Mouse (Mus musculus): ENCODE results near the gene Gpr146. TPM values are rescaled to one million over a fixed set of nuclear protein-coding genes. Genes with fewer than 3 reads are reported as not detected.
A peak's percentile ranks its signal among the peaks of the same experiment; 100 is the strongest.
"Not testable (repeated sequence)": the region's sequence is repeated elsewhere in the genome, so short reads cannot be mapped to it uniquely, and the experiment has no call there.

Gene Gpr146
- polyA plus RNA-seq, 1 experiment from 2014 or later, result 14.7 TPM

GRCm38 (mm10) chr5:139383234-139383633, 5.7 kb downstream of the Gpr146 start:
- peak overlapping the region; percentile 81 for H3K4me2 ChIP-seq
- peak overlapping the region; percentile 78 for H3K9ac ChIP-seq
- peak overlapping the region; percentile 81; the same call in 1 of the 2 replicates for H3K4me3 ChIP-seq
- 71% methylated on average over 9 of the region's 9 CpGs for WGBS
- H3K4me1 ChIP-seq (replicated peaks), result peaks cover 90% of the 10 kb centered on the region
- ATAC-seq (replicated peaks; ENCODE audit: insufficient number of reproducible peaks, insufficient read depth, low FRiP score, low read depth), result no peak
- H3K27me3 ChIP-seq, result no peaks in the 10 kb centered on the region
- no peaks in the 10 kb centered on the region for H3K36me3 ChIP-seq
- no peaks in the 10 kb centered on the region for H3K9me3 ChIP-seq (replicated peaks)
- H3K27ac ChIP-seq, result peak overlapping the region; percentile 98

- Histone ChIP-seq H3K9me3 (replicated peaks) (no peaks in the 10 kb centered on the region), H3K4me1 (replicated peaks) (peaks cover 91% of the 10 kb centered on the region), H3K27me3 (no peaks in the 10 kb centered on the region), H3K36me3 (no peaks in the 10 kb centered on the region), H3K9ac (0 out of 2 replicates have a peak overlapping the region, but pooled peaks have one; percentile 27), H3K4me3 (no peak overlapping the region), H3K27ac (peak overlapping the region; percentile 57), H3K4me2 (peak overlapping the region; percentile 27)
- WGBS, result 18% methylated on average over 10 of the region's 10 CpGs
- no peak for ATAC-seq (replicated peaks; ENCODE audit: insufficient number of reproducible peaks, insufficient read depth, low FRiP score, low read depth)
Observed at GRCm38 (mm10) chr5:139384531-139384930, 7.0 kb downstream of the Gpr146 start.

GRCm38 (mm10) chr5:139386047-139386446, 8.6 kb downstream of the Gpr146 start:
- H3K27me3 ChIP-seq, result no peaks in the 10 kb centered on the region
- ATAC-seq (replicated peaks; ENCODE audit: insufficient number of reproducible peaks, insufficient read depth, low FRiP score, low read depth), result no peak
- no peak overlapping the region for H3K9ac ChIP-seq
- H3K36me3 ChIP-seq, result no peaks in the 10 kb centered on the region
- H3K27ac ChIP-seq, result no peak overlapping the region
- H3K4me3 ChIP-seq, result no peak overlapping the region
- peaks cover 89% of the 10 kb centered on the region for H3K4me1 ChIP-seq (replicated peaks)
- WGBS, result 93% methylated on average over 5 of the region's 5 CpGs
- no peaks in the 10 kb centered on the region for H3K9me3 ChIP-seq (replicated peaks)
- no peak overlapping the region for H3K4me2 ChIP-seq

DNA sequence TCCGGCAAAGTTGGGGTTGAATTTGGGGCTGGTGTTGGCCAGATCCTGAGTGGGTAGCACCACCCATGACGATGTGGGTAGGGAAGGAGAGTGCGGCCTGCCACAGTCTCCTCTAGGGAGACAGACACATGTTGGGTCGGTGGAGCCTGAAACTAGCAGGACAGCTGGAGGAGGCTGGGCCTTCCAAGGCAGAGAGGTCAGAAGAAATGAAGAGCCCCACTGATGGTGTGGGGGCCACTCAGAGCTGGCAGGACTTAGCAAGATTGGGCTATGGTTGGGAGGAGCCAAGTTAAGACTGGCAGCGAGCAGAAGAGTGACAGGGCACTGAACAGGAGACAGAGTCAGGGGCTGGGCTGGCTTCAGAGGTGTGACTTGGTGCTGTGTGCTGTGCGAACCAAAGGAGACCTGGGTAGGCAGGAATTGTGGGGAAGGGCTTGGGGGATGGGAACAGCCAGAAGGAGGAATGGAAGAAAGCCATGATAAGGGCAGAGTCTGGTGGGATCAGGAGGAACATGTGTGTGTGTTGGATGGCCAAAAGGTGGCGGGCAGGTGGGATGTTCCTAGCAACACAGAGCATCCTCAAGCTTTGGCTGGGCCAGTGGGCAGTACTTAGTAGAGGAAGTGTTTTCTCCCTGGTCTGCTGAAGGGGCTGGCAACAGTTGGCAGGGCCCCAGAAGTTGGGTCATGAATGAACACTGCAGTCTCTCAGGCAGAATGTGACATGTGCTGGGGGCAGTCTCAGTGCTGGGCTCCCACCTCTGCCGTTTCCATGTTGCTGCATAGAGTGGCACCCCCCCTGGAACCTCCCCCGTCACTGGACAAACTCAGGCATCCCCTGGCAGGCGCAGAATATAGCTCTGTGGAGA, 10.1 kb downstream of the Gpr146 start:
- H3K36me3 ChIP-seq, result peaks cover 4% of the 10 kb centered on the region; the same call in 1 of the 2 replicates
- no peak overlapping the region; the same call in 1 of the 2 replicates for H3K4me2 ChIP-seq
- no peak overlapping the region for H3K9ac ChIP-seq
- 71% methylated on average over 10 of the region's 10 CpGs for WGBS
- H3K9me3 ChIP-seq (replicated peaks), result no peaks in the 10 kb centered on the region
- no peak for ATAC-seq (replicated peaks; ENCODE audit: insufficient number of reproducible peaks, insufficient read depth, low FRiP score, low read depth)
- no peak overlapping the region for H3K4me3 ChIP-seq
- no peaks in the 10 kb centered on the region for H3K27me3 ChIP-seq
- peaks cover 81% of the 10 kb centered on the region for H3K4me1 ChIP-seq (replicated peaks)
- H3K27ac ChIP-seq, result peak overlapping the region; percentile 60

DNA sequence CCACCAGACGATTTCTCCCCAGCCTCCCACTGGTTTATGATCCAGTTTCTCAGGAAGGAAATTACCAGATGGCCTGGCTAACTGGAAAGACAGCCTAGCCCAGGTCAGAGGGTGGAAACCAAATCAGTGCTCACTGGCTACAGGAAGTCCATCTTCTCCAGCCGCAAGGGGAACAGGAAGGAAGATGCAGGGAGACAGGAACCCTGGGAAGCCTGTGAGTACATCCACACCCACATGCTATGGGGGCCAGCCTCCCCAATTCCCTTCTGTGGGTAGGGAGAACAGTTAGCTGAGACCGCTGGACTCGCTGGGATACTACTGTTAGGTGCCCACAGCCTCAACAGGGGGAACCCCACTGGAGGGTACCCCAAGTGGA, 10.7 kb downstream of the Gpr146 start:
- 54% methylated on average over 4 of the region's 4 CpGs for WGBS
- peak overlapping the region; percentile 60 for H3K27ac ChIP-seq
- H3K27me3 ChIP-seq, result no peaks in the 10 kb centered on the region
- no peak for ATAC-seq (replicated peaks; ENCODE audit: insufficient number of reproducible peaks, insufficient read depth, low FRiP score, low read depth)
- H3K9ac ChIP-seq, result no peak overlapping the region
- H3K4me3 ChIP-seq, result no peak overlapping the region
- no peaks in the 10 kb centered on the region for H3K9me3 ChIP-seq (replicated peaks)
- H3K4me2 ChIP-seq, result no peak overlapping the region; the same call in 1 of the 2 replicates
- H3K36me3 ChIP-seq, result peaks cover 10% of the 10 kb centered on the region; the same call in 1 of the 2 replicates
- H3K4me1 ChIP-seq (replicated peaks), result peaks cover 75% of the 10 kb centered on the region

GRCm38 (mm10) chr5:139388694-139389675, 11.5 kb downstream of the Gpr146 start:
- Histone ChIP-seq H3K4me3 (no peak overlapping the region), H3K4me2 (no peak overlapping the region), H3K36me3 (peaks cover 18% of the 10 kb centered on the region), H3K4me1 (replicated peaks) (peaks cover 68% of the 10 kb centered on the region), H3K9me3 (replicated peaks) (no peaks in the 10 kb centered on the region), H3K27ac (peak overlapping the region; percentile 60), H3K9ac (0 out of 2 replicates have a peak overlapping the region, but pooled peaks have one; percentile 14), H3K27me3 (no peaks in the 10 kb centered on the region)
- ATAC-seq (replicated peaks; ENCODE audit: insufficient number of reproducible peaks, insufficient read depth, low FRiP score, low read depth), result no peak
- 77% methylated on average over 17 of the region's 17 CpGs for WGBS

DNA sequence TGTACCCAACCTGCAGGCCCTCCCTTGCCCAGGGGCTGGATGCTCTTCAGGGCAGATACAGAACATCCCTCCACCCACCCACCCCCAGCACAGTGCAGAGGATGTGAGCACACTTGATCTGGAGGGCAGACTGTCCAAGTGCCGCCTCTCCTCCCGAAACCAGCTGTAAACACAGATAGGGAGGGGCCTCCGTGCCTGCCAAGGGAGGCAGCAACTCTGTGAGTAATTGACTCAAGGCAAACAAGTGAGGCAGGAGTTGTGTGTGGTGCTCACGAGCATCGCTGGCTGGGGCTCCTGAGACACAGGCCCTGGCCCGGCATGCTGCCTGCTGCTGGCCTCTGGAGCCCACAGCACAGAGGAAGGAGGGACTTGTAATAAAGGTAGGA, 12.2 kb downstream of the Gpr146 start:
- peak; percentile 50; the same call in 1 of the 2 replicates for ATAC-seq (replicated peaks; ENCODE audit: insufficient number of reproducible peaks, insufficient read depth, low FRiP score, low read depth)
- Histone ChIP-seq H3K4me2 (no peak overlapping the region), H3K9me3 (replicated peaks) (no peaks in the 10 kb centered on the region), H3K4me1 (replicated peaks) (peaks cover 64% of the 10 kb centered on the region), H3K27me3 (no peaks in the 10 kb centered on the region), H3K4me3 (no peak overlapping the region), H3K27ac (peak overlapping the region; percentile 60), H3K36me3 (peaks cover 21% of the 10 kb centered on the region), H3K9ac (0 out of 2 replicates have a peak overlapping the region, but pooled peaks have one; percentile 14)
- WGBS, result 28% methylated on average over 6 of the region's 6 CpGs

DNA sequence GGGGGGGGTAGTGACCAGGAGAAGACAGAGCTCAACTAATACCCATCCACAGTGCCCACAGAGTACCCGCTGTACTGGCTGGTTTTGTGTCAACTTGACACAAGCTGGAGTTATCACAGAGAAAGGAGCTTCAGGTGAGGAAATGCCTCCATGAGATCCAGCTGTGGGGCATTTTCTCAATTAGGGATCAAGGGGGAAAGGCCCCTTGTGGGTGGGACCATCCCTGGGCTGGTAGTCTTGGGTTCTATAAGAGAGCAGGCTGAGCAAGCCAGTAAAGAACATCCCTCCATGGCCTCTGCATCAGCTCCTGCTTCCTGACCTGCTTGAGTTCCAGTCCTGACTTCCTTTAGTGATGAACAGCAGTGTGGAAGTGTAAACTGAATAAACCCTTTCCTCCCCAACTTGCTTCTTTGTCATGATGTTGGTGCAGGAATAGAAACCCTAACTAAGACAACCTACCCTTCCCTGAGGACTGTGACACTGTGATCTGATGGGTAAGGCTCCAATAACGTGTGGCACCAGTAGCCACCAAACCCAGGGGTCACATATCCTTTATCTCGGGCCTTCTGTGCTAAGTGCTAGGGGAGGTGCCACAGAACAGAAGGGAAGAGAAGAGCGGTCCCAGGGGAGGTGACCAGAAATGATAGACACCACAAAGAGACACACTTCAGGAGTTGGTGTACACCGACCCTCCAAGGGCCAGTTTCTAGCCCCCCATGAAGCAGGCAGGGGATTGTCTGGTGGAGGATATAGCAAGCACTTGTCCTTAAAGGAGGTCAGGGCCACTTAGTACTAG, 13.0 kb downstream of the Gpr146 start:
- peaks cover 56% of the 10 kb centered on the region for H3K4me1 ChIP-seq (replicated peaks)
- H3K4me2 ChIP-seq; H3K4me3 ChIP-seq; H3K27ac ChIP-seq; H3K9ac ChIP-seq; H3K27me3 ChIP-seq; ATAC-seq (replicated peaks; ENCODE audit: insufficient number of reproducible peaks, insufficient read depth, low FRiP score, low read depth); H3K9me3 ChIP-seq (replicated peaks): not testable (repeated sequence)
- H3K36me3 ChIP-seq, result peaks cover 21% of the 10 kb centered on the region
- 62% methylated on average over 5 of the region's 5 CpGs for WGBS

DNA sequence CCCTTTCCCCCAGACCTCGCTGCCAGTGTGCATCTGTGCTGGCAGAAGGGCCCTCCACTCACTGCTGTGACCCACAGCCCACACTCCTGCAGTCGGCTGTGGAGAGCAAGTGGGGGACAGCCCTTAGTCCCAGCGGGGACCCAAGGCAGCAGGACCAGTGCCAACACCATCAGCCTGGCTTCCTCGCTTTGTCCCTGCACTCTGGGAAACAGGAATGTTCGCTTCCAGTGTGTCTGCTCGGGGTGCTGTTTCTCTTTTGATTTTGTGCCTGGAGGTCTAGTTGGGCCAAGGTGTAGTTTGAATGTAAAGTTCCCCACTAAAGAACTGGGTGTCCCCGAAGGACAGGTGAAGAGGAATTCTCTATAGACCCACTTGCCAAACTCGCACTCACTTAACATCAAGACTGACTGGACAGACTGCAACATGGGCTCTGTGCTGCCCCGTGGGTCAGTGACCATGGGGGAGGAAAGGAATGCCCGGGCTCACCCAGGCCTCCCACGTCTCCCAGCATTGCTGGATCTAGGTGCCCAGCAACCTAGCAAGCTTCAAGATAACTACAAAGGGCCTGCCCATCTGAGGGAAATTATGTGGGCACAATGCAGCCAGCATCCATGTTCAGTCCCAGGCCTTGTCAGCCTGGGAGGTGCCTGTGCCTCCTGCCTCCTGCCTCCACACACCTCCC, 14.0 kb downstream of the Gpr146 start:
- 68% methylated on average over 11 of the region's 11 CpGs for WGBS
- Histone ChIP-seq H3K4me2 (no peak overlapping the region), H3K27ac (0 out of 2 replicates have a peak overlapping the region, but pooled peaks have one; percentile 20), H3K4me3 (no peak overlapping the region), H3K27me3 (no peaks in the 10 kb centered on the region), H3K9me3 (replicated peaks) (no peaks in the 10 kb centered on the region), H3K9ac (no peak overlapping the region), H3K4me1 (replicated peaks) (peaks cover 46% of the 10 kb centered on the region), H3K36me3 (peaks cover 21% of the 10 kb centered on the region)
- no peak for ATAC-seq (replicated peaks; ENCODE audit: insufficient number of reproducible peaks, insufficient read depth, low FRiP score, low read depth)

Measured in heart, embryonic 15.5 days (tissue).